Mouse (Mus musculus): ENCODE results near the gene Gm17509. TPM values are rescaled to one million over a fixed set of nuclear protein-coding genes. Genes with fewer than 3 reads are reported as not detected.

Gene Gm17509
- 1.1 and 1.5 TPM in 2 replicates for total RNA-seq (2017)

- peak; percentile 50 for ATAC-seq (ENCODE audit: extremely low read depth, insufficient number of reproducible peaks, low FRiP score, poor library complexity, severe bottlenecking)
Measured at GRCm38 (mm10) chr13:117220501-117221321, at the start of gene Gm17509. Gene Gm17509 (minus strand): TSS chr13:117221075.

GRCm38 (mm10) chr13:117267963-117268362, 47.1 kb upstream of the Gm17509 start:
- no peak for ATAC-seq (ENCODE audit: extremely low read depth, insufficient number of reproducible peaks, low FRiP score, poor library complexity, severe bottlenecking)

- ATAC-seq (ENCODE audit: extremely low read depth, insufficient number of reproducible peaks, low FRiP score, poor library complexity, severe bottlenecking): no peak
Measured at GRCm38 (mm10) chr13:117266156-117266555, 45.3 kb upstream of the Gm17509 start.

- ATAC-seq (ENCODE audit: extremely low read depth, insufficient number of reproducible peaks, low FRiP score, poor library complexity, severe bottlenecking): peak; percentile 61
Measured at GRCm38 (mm10) chr13:117260704-117261103, 39.8 kb upstream of the Gm17509 start.

- ATAC-seq (ENCODE audit: extremely low read depth, insufficient number of reproducible peaks, low FRiP score, poor library complexity, severe bottlenecking): peak; percentile 26; the same call in 1 of the 2 replicates
Measured at GRCm38 (mm10) chr13:117242621-117243020, 21.7 kb upstream of the Gm17509 start.

- ATAC-seq (ENCODE audit: extremely low read depth, insufficient number of reproducible peaks, low FRiP score, poor library complexity, severe bottlenecking): peak; percentile 76
Measured at GRCm38 (mm10) chr13:117242063-117242462, 21.2 kb upstream of the Gm17509 start.

GRCm38 (mm10) chr13:117237111-117237510, 16.2 kb upstream of the Gm17509 start:
- ATAC-seq (ENCODE audit: extremely low read depth, insufficient number of reproducible peaks, low FRiP score, poor library complexity, severe bottlenecking): peak; percentile 75

GRCm38 (mm10) chr13:117235530-117236212, 14.8 kb upstream of the Gm17509 start:
- peak; percentile 95 for ATAC-seq (ENCODE audit: extremely low read depth, insufficient number of reproducible peaks, low FRiP score, poor library complexity, severe bottlenecking)

GRCm38 (mm10) chr13:117234486-117234885, 13.6 kb upstream of the Gm17509 start:
- no peak for ATAC-seq (ENCODE audit: extremely low read depth, insufficient number of reproducible peaks, low FRiP score, poor library complexity, severe bottlenecking)

- ATAC-seq (ENCODE audit: extremely low read depth, insufficient number of reproducible peaks, low FRiP score, poor library complexity, severe bottlenecking): no peak
Measured at GRCm38 (mm10) chr13:117233808-117234207, 12.9 kb upstream of the Gm17509 start.

- ATAC-seq (ENCODE audit: extremely low read depth, insufficient number of reproducible peaks, low FRiP score, poor library complexity, severe bottlenecking): no peak
Measured at GRCm38 (mm10) chr13:117230371-117231110, 9.7 kb upstream of the Gm17509 start.

GRCm38 (mm10) chr13:117225561-117225960, 4.7 kb upstream of the Gm17509 start:
- no peak for ATAC-seq (ENCODE audit: extremely low read depth, insufficient number of reproducible peaks, low FRiP score, poor library complexity, severe bottlenecking)

GRCm38 (mm10) chr13:117224901-117225300, 4.0 kb upstream of the Gm17509 start:
- ATAC-seq (ENCODE audit: extremely low read depth, insufficient number of reproducible peaks, low FRiP score, poor library complexity, severe bottlenecking): no peak

GRCm38 (mm10) chr13:117223125-117223524, 2.2 kb upstream of the Gm17509 start:
- ATAC-seq (ENCODE audit: extremely low read depth, insufficient number of reproducible peaks, low FRiP score, poor library complexity, severe bottlenecking): peak; percentile 65

- ATAC-seq (ENCODE audit: extremely low read depth, insufficient number of reproducible peaks, low FRiP score, poor library complexity, severe bottlenecking): no peak
Measured at GRCm38 (mm10) chr13:117219871-117220500, 889 bp downstream of the Gm17509 start.

GRCm38 (mm10) chr13:117218092-117218491, 2.8 kb downstream of the Gm17509 start:
- ATAC-seq (ENCODE audit: extremely low read depth, insufficient number of reproducible peaks, low FRiP score, poor library complexity, severe bottlenecking): no peak

GRCm38 (mm10) chr13:117217621-117218020, 3.3 kb downstream of the Gm17509 start:
- no peak for ATAC-seq (ENCODE audit: extremely low read depth, insufficient number of reproducible peaks, low FRiP score, poor library complexity, severe bottlenecking)

- no peak for ATAC-seq (ENCODE audit: extremely low read depth, insufficient number of reproducible peaks, low FRiP score, poor library complexity, severe bottlenecking)
Measured at GRCm38 (mm10) chr13:117216752-117217363, 4.0 kb downstream of the Gm17509 start.

GRCm38 (mm10) chr13:117216126-117216525, 4.7 kb downstream of the Gm17509 start:
- ATAC-seq (ENCODE audit: extremely low read depth, insufficient number of reproducible peaks, low FRiP score, poor library complexity, severe bottlenecking): peak; percentile 33; the same call in 1 of the 2 replicates
